Mouse (Mus musculus) liver, embryonic 14.5 days (tissue): ENCODE measurements around the gene Sprr2b. TPM values are rescaled to one million over a fixed set of nuclear protein-coding genes. Genes with fewer than 3 reads are reported as not detected.

ENCODE experiments used
- ATAC-seq: fragments of 200-750 bp; cut with Nextera tagmentation; 2 replicates; pipeline ENCODE4 v1.8.0; 2017; ENCODE audit warnings: moderate number of reproducible peaks, mild to moderate bottlenecking, moderate library complexity; ENCODE audit not compliant: insufficient read depth
- DNase-seq, 3 experiments: peaks; one replicate each; pipeline ENCODE4 v3.0.0-alpha.2; 2012 to 2013; ENCODE audit warnings: low read depth in 3 of 3, low spot score in 3 of 3
- H3K27ac ChIP-seq: fragments of 300-500 bp; sonication (generic); 2 replicates; pipeline ENCODE4 v1.5.1; 2014; ENCODE audit warnings: moderate library complexity, mild to moderate bottlenecking, control low read depth, inconsistent platforms
- H3K27me3 ChIP-seq: fragments of 300-500 bp; sonication (generic); 2 replicates; pipeline ENCODE4 v1.6.1; 2014; ENCODE audit warnings: mild to moderate bottlenecking, low read length, moderate library complexity; ENCODE audit not compliant: control insufficient read depth, insufficient read depth
- H3K36me3 ChIP-seq: fragments of 300-500 bp; sonication (generic); replicated peaks from 2 replicates; pipeline ENCODE4 v1.6.1; 2014; ENCODE audit warnings: low read depth; ENCODE audit not compliant: control insufficient read depth, insufficient read depth
- H3K4me1 ChIP-seq, 2 experiments: fragments of 200-500 bp in 1 of 2; fragments of 300-500 bp in 1 of 2; sonication (generic) in 1 of 2; replicated peaks; 2 replicates each; pipeline ENCODE4 v1.6.1; 2012 to 2014; ENCODE audit warnings: antibody characterized with exemption in 1 of 2, inconsistent platforms in 1 of 2, low read length in 1 of 2; ENCODE audit not compliant: control insufficient read depth in 2 of 2, insufficient read depth in 2 of 2
- H3K4me2 ChIP-seq: fragments of 300-500 bp; sonication (generic); 2 replicates; pipeline ENCODE4 v1.6.1; 2014; ENCODE audit warnings: low read depth, mild to moderate bottlenecking, control low read depth, moderate library complexity
- H3K4me3 ChIP-seq, 2 experiments: fragments of 200-500 bp in 1 of 2; fragments of 300-500 bp in 1 of 2; sonication (generic) in 1 of 2; 2 replicates each; pipeline ENCODE4 v1.5.1; 2012 to 2014; ENCODE audit warnings: low read depth in 2 of 2, low read length in 2 of 2, mild to moderate bottlenecking in 2 of 2, control low read depth in 1 of 2, inconsistent platforms in 1 of 2, moderate library complexity in 1 of 2; ENCODE audit not compliant: insufficient read depth in 1 of 2
- H3K9ac ChIP-seq: fragments of 300-500 bp; sonication (generic); replicated peaks from 2 replicates; pipeline ENCODE4 v1.6.1; 2014; ENCODE audit warnings: mild to moderate bottlenecking, control low read depth, moderate library complexity
- H3K9me3 ChIP-seq: fragments of 300-500 bp; sonication (generic); 2 replicates; pipeline ENCODE4 v1.6.1; 2016; ENCODE audit warnings: low read length, mixed read lengths; ENCODE audit not compliant: control insufficient read depth
- CTCF ChIP-seq: IDR thresholded peaks from 2 replicates; pipeline ENCODE4 v1.5.1; 2016; ENCODE audit warnings: antibody characterized with exemption, low read depth, control low read depth
- EP300 ChIP-seq: IDR thresholded peaks from 2 replicates; pipeline ENCODE4 v1.6.1; 2016; ENCODE audit warnings: antibody characterized with exemption, low read depth
- WGBS: fragments of 180-500 bp; shearing (Covaris S2); extraction: QIAGEN DNeasy Blood & Tissue Kit; methylation state at CpG from one replicate; pipeline ENCODE4 v1.1.7; 2014; ENCODE audit not compliant: insufficient replicate concordance; 5-methylcytosine and 5-hydroxymethylcytosine counted together
- polyA plus RNA-seq, 2 experiments: library from polyadenylated mRNA; depleted of rRNA in 1 of 2; stranded (reverse) in 1 of 2; unstranded in 1 of 2; fragments of >200 nt; fragmentation: Nextera tagmentation in 1 of 2; extraction: Ambion mirVana in 1 of 2; gene quantifications; 2 replicates each; pipeline versions ENCODE4 v1.2.1 to v1.2.3; 2012 to 2014

Sprr2b gene
- polyA plus RNA-seq, 2 experiments, result not detected

DNA sequence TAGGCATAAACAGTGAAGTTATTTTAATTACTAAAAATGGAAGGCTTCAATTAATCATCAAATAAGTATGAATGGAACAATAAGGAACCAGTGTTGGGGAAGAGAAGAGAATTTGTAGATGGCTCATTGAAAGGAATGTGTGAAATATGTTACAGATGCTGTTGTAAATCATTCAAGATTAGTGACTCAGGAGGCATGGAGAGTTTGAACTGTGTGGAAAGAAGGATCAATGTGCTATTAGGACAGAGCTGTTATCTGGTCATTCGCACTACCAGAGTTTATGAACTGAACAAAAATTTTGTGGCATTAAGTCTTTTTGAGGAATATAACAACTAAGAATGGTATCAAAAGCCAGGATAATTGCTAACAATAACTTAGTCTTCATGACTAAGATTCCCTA, 9.0 kb upstream of the Sprr2b start:
- Histone ChIP-seq H3K27ac (no peak overlapping the region), H3K4me3 (no peak overlapping the region), H3K27me3 (no peaks in the 10 kb centered on the region), H3K4me1 (no peaks in the 10 kb centered on the region), H3K9ac (no peak overlapping the region), H3K9me3 (no peaks in the 10 kb centered on the region), H3K36me3 (no peaks in the 10 kb centered on the region), H3K4me2 (no peak overlapping the region)
- TF ChIP-seq CTCF (no peak), EP300 (no peak)
- no peak for ATAC-seq
- no peak for DNase-seq
- 63% methylated on average over 1 of the region's 1 CpGs for WGBS

- Histone ChIP-seq H3K4me1 (no peaks in the 10 kb centered on the region), H3K9ac (no peak overlapping the region), H3K4me2 (no peak overlapping the region), H3K9me3 (no peaks in the 10 kb centered on the region), H3K36me3 (no peaks in the 10 kb centered on the region), H3K27ac (no peak overlapping the region), H3K27me3 (no peaks in the 10 kb centered on the region), H3K4me3 (no peak overlapping the region)
- WGBS, result 44% methylated on average over 2 of the region's 2 CpGs
- no peak for DNase-seq
- TF ChIP-seq CTCF, result no peak
- TF ChIP-seq EP300, result no peak
- no peak for ATAC-seq
Observed at GRCm38 (mm10) chr3:92317384-92317783, 964 bp downstream of the Sprr2b start.

DNA sequence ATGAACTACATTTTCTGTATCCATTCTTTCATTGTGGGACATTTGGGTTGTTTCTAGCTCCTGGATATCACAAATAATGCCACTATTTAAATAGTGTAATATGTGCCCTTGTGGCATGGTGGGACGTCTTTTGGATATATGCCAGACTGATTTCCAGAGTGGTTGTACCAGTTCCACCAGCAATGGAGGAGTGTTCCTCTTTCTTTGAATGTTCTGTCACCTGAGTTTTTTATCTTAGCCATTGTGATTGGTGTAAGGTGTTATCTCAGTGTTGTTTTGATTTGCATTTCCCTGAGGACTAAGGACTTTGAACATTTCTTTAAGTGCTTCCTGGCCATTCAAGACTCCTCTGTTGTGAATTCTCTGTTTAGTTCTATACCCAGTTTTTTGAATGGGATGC, 19.9 kb downstream of the Sprr2b start:
- ATAC-seq (no peak), DNase-seq (no peak)
- Histone ChIP-seq H3K27me3 (no peaks in the 10 kb centered on the region), H3K9ac (no peak overlapping the region), H3K9me3 (no peaks in the 10 kb centered on the region), H3K36me3 (no peaks in the 10 kb centered on the region), H3K4me3 (no peak overlapping the region), H3K4me2 (no peak overlapping the region), H3K27ac (no peak overlapping the region), H3K4me1 (no peaks in the 10 kb centered on the region)
- 47% methylated on average over 1 of the region's 1 CpGs for WGBS
- no peak for TF ChIP-seq EP300
- no peak for TF ChIP-seq CTCF

DNA sequence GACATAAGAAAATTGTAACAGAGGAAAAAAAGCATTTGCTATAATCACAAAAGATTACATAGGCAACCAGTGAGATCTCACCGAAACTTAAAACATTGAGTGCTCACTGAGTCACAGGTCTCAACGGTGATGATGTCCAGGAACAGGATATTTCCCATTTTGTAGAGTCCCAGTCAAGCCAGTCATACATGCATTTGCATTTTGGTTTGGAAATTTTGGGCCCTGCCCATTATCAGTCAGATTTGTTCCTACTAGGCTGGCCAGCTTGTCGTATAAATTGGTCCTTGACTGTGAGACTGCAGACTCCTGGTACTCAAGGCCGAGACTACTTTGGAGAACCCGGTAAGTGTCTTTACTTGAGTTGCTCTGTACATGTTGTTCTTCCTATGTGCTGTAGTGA, 22.4 kb downstream of the Sprr2b start, which contains the start of gene Sprr2d:
Sprr2d (plus strand) TSS at position 301 of the 400 bp plus-strand sequence.
- Histone ChIP-seq H3K4me1 (no peaks in the 10 kb centered on the region), H3K4me3 (no peak within 1 kb of the TSS), H3K4me2 (no peak within 1 kb of the TSS), H3K9ac (no peak within 1 kb of the TSS), H3K9me3 (no peaks in the 10 kb centered on the region), H3K27ac (no peak within 1 kb of the TSS), H3K27me3 (no peaks in the 10 kb centered on the region), H3K36me3 (no peaks in the 10 kb centered on the region)
- TF ChIP-seq EP300, result no peak
- no peak for TF ChIP-seq CTCF
- DNase-seq (no peak), ATAC-seq (no peak)
- WGBS, result 75% methylated on average over 5 of the region's 5 CpGs

- no peaks in the 10 kb centered on the region for H3K4me1 ChIP-seq
- no peak for ATAC-seq
Observed at GRCm38 (mm10) chr3:92351843-92352242, 35.4 kb downstream of the Sprr2b start, which contains the start of gene Sprr2e. TSS of gene Sprr2e (plus strand) at chr3:92352143.

More at GRCm38 (mm10) chr3:92351843-92352242, 35.4 kb downstream of the Sprr2b start, which contains the start of gene Sprr2e:
- TF ChIP-seq EP300, result no peak
- TF ChIP-seq CTCF, result no peak
- Histone ChIP-seq H3K9ac (no peak within 1 kb of the TSS), H3K9me3 (no peaks in the 10 kb centered on the region), H3K4me2 (no peak within 1 kb of the TSS), H3K27me3 (no peaks in the 10 kb centered on the region), H3K27ac (no peak within 1 kb of the TSS), H3K36me3 (no peaks in the 10 kb centered on the region), H3K4me3 (no peak within 1 kb of the TSS)
- DNase-seq, result no peak
- 27% methylated on average over 2 of the region's 2 CpGs for whole genome bisulfite sequencing
